In genomic region chr7:27180837-27181695, GRCm38 (mm10) we compare ENCODE assay signal across 10 mouse cellular contexts. TPM values are rescaled to one million over a fixed set of nuclear protein-coding genes. Genes with fewer than 3 reads are reported as not detected.
DNase-seq lines count a peak whose midpoint lies in the region; ATAC-seq and TF ChIP-seq lines count a peak whose summit lies in the region.
"Had no signal": no experiment of that assay in that cellular context is flagged by ENCODE, and none has a peak within 500 bp of the region (broad histone marks: within the 10 kb centered on the region; RNA-seq: fewer than 3 reads in every experiment).

Gene Gm21983 (minus strand): TSS chr7:27181086.
Gene Mia (minus strand): TSS chr7:27181157.

- peaks cover 24% of the 10 kb centered on the region for H3K4me1 ChIP-seq in forebrain, embryonic 10.5 days
- peaks cover 18% of the 10 kb centered on the region for H3K4me1 ChIP-seq in forebrain, embryonic 13.5 days
- peaks cover 8% of the 10 kb centered on the region; the same call in 1 of the 2 replicates for H3K4me1 ChIP-seq in lung, postnatal 0 days (ENCODE audit: insufficient read depth, low read depth, low read length)

- DNase-seq in forebrain, embryonic 10.5 days (ENCODE audit: extremely low spot score, low spot score) = no peak
- DNase-seq in lung, adult 18-20 months = peak; percentile 50 to 71
- no peak for DNase-seq in lung, postnatal 10 days
- DNase-seq in lung, postnatal 0 days (ENCODE audit: low spot score) = peak; percentile 64
- no peak for DNase-seq in right cerebral cortex, postnatal 4 days
- DNase-seq in layer of hippocampus, adult 11-12 months (ENCODE audit: low spot score) = no peak
- DNase-seq: gastrocnemius, postnatal 25 days; right cerebral cortex, adult 18-20 months had no signal

- TF ChIP-seq EP300 in lung, postnatal 0 days (IDR thresholded peaks at IDR 0.05) = no peak

- H3K9ac ChIP-seq in forebrain, embryonic 13.5 days = no peak within 1 kb of the TSS
- H3K9ac ChIP-seq in lung, postnatal 0 days (replicated peaks; ENCODE audit: low read depth) = no peak within 1 kb of the TSS

- H3K36me3 ChIP-seq in forebrain, embryonic 10.5 days (replicated peaks) = peaks cover 33% of the 10 kb centered on the region
- H3K36me3 ChIP-seq in forebrain, embryonic 13.5 days (ENCODE audit: poor library complexity, severe bottlenecking) = peaks cover 31% of the 10 kb centered on the region
- H3K36me3 ChIP-seq in lung, postnatal 0 days (ENCODE audit: insufficient read depth, low read length) = 0 out of 2 replicates have a peak, but pooled peaks cover 4% of the 10 kb centered on the region

- no peak within 1 kb of the TSS for H3K4me2 ChIP-seq in forebrain, embryonic 13.5 days
- no peak within 1 kb of the TSS for H3K4me2 ChIP-seq in lung, postnatal 0 days (replicated peaks; ENCODE audit: low read depth, low read length)

- 71% methylated on average over 14 of the region's 14 CpGs for WGBS in forebrain, embryonic 10.5 days
- WGBS in forebrain, embryonic 13.5 days = 67% methylated on average over 14 of the region's 14 CpGs
- 41% methylated on average over 14 of the region's 14 CpGs for WGBS in lung, postnatal 0 days

- peaks cover 4% of the 10 kb centered on the region; the same call in 1 of the 2 replicates for H3K9me3 ChIP-seq in forebrain, embryonic 10.5 days
- no peaks in the 10 kb centered on the region for H3K9me3 ChIP-seq in forebrain, embryonic 13.5 days (replicated peaks)
- H3K9me3 ChIP-seq in lung, postnatal 0 days (ENCODE audit: low read length) = no peaks in the 10 kb centered on the region

- H3K4me3 ChIP-seq in forebrain, embryonic 10.5 days = peak within 1 kb of the TSS; percentile 62; the same call in 1 of the 2 replicates
- H3K4me3 ChIP-seq in forebrain, embryonic 13.5 days = no peak within 1 kb of the TSS
- no peak within 1 kb of the TSS for H3K4me3 ChIP-seq in lung, postnatal 0 days (ENCODE audit: low read depth, low read length)

- TF ChIP-seq CTCF in lung, postnatal 0 days (IDR thresholded peaks at IDR 0.05) = no peak

- H3K27me3 ChIP-seq in forebrain, embryonic 10.5 days (ENCODE audit: poor library complexity, severe bottlenecking) = no peaks in the 10 kb centered on the region
- no peaks in the 10 kb centered on the region for H3K27me3 ChIP-seq in forebrain, embryonic 13.5 days
- no peaks in the 10 kb centered on the region for H3K27me3 ChIP-seq in lung, postnatal 0 days (replicated peaks; ENCODE audit: insufficient read depth, low read length)

- ATAC-seq in forebrain, embryonic 13.5 days = no peak
- ATAC-seq in lung, postnatal 0 days = no peak
- ATAC-seq in CD4-positive, CD25-positive, alpha-beta regulatory T cell, adult 4 months = no peak

- peak within 1 kb of the TSS; percentile 86; the same call in 1 of the 2 replicates for H3K27ac ChIP-seq in forebrain, embryonic 10.5 days
- no peak within 1 kb of the TSS for H3K27ac ChIP-seq in forebrain, embryonic 13.5 days
- H3K27ac ChIP-seq in lung, postnatal 0 days (ENCODE audit: low read length) = peak within 1 kb of the TSS; percentile 59

RNA-seq across cellular contexts. Expression of gene Gm21983, which starts in this region (rescaled TPM):
- polyA plus RNA-seq in forebrain, embryonic 10.5 days (2016; fragmentation: Nextera tagmentation; extraction: Ambion mirVana) = not detected in 2 replicates
- polyA plus RNA-seq in forebrain, embryonic 13.5 days (2015; fragmentation: Nextera tagmentation; extraction: Ambion mirVana) = not detected in 2 replicates
- 0.35 TPM in 1 of 2 replicates, not detected in the other for polyA plus RNA-seq in lung, postnatal 0 days (2015; fragmentation: Nextera tagmentation; extraction: Ambion mirVana)
- polyA plus RNA-seq in CD4-positive, CD25-positive, alpha-beta regulatory T cell, adult 4 months (2017; shearing (Covaris generic)) = not detected

RNA-seq across cellular contexts. Expression of gene Mia, which starts in this region (rescaled TPM):
- polyA plus RNA-seq in forebrain, embryonic 10.5 days (2016; fragmentation: Nextera tagmentation; extraction: Ambion mirVana) = 1.1 and 1.7 TPM in 2 replicates
- 4.3 and 6.2 TPM in 2 replicates for polyA plus RNA-seq in forebrain, embryonic 13.5 days (2015; fragmentation: Nextera tagmentation; extraction: Ambion mirVana)
- 24.9 and 31.5 TPM in 2 replicates for polyA plus RNA-seq in lung, postnatal 0 days (2015; fragmentation: Nextera tagmentation; extraction: Ambion mirVana)
- polyA plus RNA-seq in CD4-positive, CD25-positive, alpha-beta regulatory T cell, adult 4 months (2017; shearing (Covaris generic)) = under 1 TPM in 1 of 2 experiments, not detected in 1; 0.52 TPM

Comparison
In these comparisons a context has a peak if more than half of its experiments do, and no peak if none do; other contexts are left out.
1. DNase-seq: peak in lung, adult 18-20 months (2 of 2) and lung, postnatal 0 days (single experiment); none in forebrain, embryonic 10.5 days (single experiment), lung, postnatal 10 days (single experiment), right cerebral cortex, postnatal 4 days (single experiment) and layer of hippocampus, adult 11-12 months (single experiment).